Mouse (Mus musculus) embryonic stem cell, embryonic (primary cell): Measurements from ENCODE around the gene Gm9918.

Experiments used
- CTCF ChIA-PET, 4 experiments: fragments of 300-600 bp in 2 of 4; fragments of 350-600 bp in 2 of 4; sonication (Branson Sonifier 250); formaldehyde crosslinking; loops; one replicate each; lab custom pipeline; 2022; ENCODE audit warnings: inconsistent platforms in 2 of 4; lab: Charles Lee
- POLR2A ChIA-PET, 4 experiments: fragments of 300-600 bp in 2 of 4; fragments of 350-600 bp in 2 of 4; sonication (Branson Sonifier 250); formaldehyde crosslinking; loops; one replicate each; lab custom pipeline; 2022; ENCODE audit warnings: antibody characterized with exemption in 4 of 4, inconsistent platforms in 1 of 4; lab: Charles Lee

The Gm9918 gene

GRCm38 (mm10) chr15:102270274-102270960 is at the start of gene Gm9918:
TSS of gene Gm9918 (plus strand) at chr15:102270563.
- ChIA-PET CTCF (interaction anchor here in 3 of 4 experiments (0.6 to 1.8 kb wide), 5 partner anchors 29 to 85 kb away, joined by 3 to 7 read pairs (median 5); no protein-coding TSS in a partner anchor), POLR2A (interaction anchor here (0.7 to 1.8 kb wide), 20 partner anchors 8 to 200 kb away, joined by 3 to 6 read pairs (median 3); partner anchors contain the start of genes Mfsd5 (in 2 of the 4), Csad (in 1 of the 4), Espl1 (in 1 of the 4) and Pcbp2 (in 1 of the 4))

GRCm38 (mm10) chr15:102222386-102222785 is 48.0 kb upstream of the Gm9918 start:
- ChIA-PET CTCF (interaction anchor here in 3 of 4 experiments (0.7 to 1.1 kb wide), 4 partner anchors 8 to 44 kb away, joined by 3 to 4 read pairs (median 4); no protein-coding TSS in a partner anchor), POLR2A (interaction anchor here in 3 of 4 experiments (0.6 to 4.4 kb wide), 9 partner anchors 11 to 117 kb away, joined by 5 to 39 read pairs (median 6); partner anchors contain the start of genes Csad (in 2 of the 3) and Zfp740 (in 1 of the 3))

GRCm38 (mm10) chr15:102224186-102224991 is 46.0 kb upstream of the Gm9918 start:
- CTCF ChIA-PET = interaction anchor here (0.5 to 3.8 kb wide), 136 partner anchors 8 to 1720 kb away, joined by 3 to 109 read pairs (median 4); partner anchors contain the start of genes Csad (in 4 of the 4), Soat2 (in 3 of the 4), Tns2 (in 3 of the 4) and Krt8 (in 2 of the 4)
- POLR2A ChIA-PET = interaction anchor here (0.6 to 5.3 kb wide), 80 partner anchors 9 to 939 kb away, joined by 3 to 40 read pairs (median 5); partner anchors contain the start of genes Csad (in 3 of the 4), Soat2 (in 3 of the 4), Zfp740 (in 3 of the 4) and Mfsd5 (in 2 of the 4)

DNA sequence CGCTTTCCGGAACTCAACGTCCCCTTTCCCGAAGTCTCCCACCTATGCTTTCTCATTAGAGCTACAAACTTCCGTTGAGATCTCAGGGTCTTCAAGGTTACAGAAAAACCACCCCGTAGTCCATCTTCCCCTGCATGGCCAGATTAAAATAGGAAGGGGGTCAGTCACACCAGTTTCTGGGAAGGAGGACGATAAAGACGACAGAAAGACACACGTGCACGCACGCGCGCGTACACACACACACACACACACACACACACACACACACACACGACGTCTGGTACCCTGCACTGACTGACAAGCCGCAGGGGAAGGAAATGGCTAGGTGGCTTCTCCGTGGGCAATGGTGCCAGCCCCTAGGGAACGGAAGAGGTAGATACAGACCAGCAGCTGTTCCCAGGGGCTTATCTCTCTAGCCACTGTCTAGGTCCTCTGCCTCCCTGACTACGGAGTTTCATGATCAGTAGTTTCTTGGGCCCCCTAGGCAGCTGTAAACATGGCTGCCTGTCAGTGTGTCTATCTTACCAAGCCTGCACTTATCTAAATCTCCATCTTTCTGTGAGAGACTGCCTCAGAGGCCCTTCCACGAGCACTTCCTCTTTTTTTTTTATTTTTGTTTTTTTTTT is 45.3 kb upstream of the Gm9918 start:
- ChIA-PET POLR2A (interaction anchor here (0.5 to 5.3 kb wide), 61 partner anchors 9 to 938 kb away, joined by 3 to 40 read pairs (median 6); partner anchors contain the start of genes Csad (in 3 of the 4), Zfp740 (in 3 of the 4), Soat2 (in 2 of the 4) and Tns2 (in 2 of the 4)), CTCF (interaction anchor here (0.5 to 3.8 kb wide), 112 partner anchors 9 to 898 kb away, joined by 3 to 109 read pairs (median 5); partner anchors contain the start of genes Csad (in 4 of the 4), Soat2 (in 3 of the 4), Krt8 (in 2 of the 4) and Spryd3 (in 2 of the 4))

DNA sequence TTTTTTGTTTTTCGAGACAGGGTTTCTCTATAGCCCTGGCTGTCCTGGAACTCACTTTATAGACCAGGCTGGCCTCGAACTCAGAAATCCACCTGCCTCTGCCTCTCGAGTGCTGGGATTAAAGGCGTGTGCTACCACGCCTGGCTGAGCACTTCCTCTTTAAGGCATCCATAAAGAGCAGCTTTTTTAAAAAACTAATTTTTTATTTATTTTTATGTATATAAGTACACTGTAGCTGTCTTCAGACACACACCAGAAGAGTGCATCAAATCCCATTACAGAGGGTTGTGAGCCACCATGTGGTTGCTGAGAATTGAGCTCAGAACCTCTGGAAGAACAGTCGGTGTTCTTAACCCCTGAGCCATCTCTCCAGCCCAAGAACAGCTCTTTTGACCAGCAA is 44.7 kb upstream of the Gm9918 start:
- POLR2A ChIA-PET = interaction anchor here (0.5 to 5.3 kb wide), 20 partner anchors 9 to 236 kb away, joined by 3 to 39 read pairs (median 11); partner anchors contain the start of genes Csad (in 2 of the 4), Zfp740 (in 2 of the 4), Aaas (in 1 of the 4) and Soat2 (in 1 of the 4)
- CTCF ChIA-PET = interaction anchor here (0.6 to 3.8 kb wide), 18 partner anchors 10 to 213 kb away, joined by 3 to 109 read pairs (median 12); partner anchors contain the start of genes Csad (in 1 of the 4), Tns2 (in 1 of the 4) and Zfp740 (in 1 of the 4)

- ChIA-PET CTCF (interaction anchor here in 3 of 4 experiments (0.9 to 1.4 kb wide), 3 partner anchors 9 to 123 kb away, joined by 3 to 5 read pairs (median 5); no protein-coding TSS in a partner anchor), POLR2A (interaction anchor here (0.5 to 3.1 kb wide), 14 partner anchors 9 to 286 kb away, joined by 3 to 10 read pairs (median 4); partner anchors contain the start of genes Map3k12 (in 1 of the 4), Soat2 (in 1 of the 4) and Spryd3 (in 1 of the 4))
Observed at GRCm38 (mm10) chr15:102230408-102231321, 39.7 kb upstream of the Gm9918 start.

- ChIA-PET CTCF (interaction anchor here in 1 of 4 experiments (1.4 kb wide), 1 partner anchor 124 kb away, joined by 5 read pairs; no protein-coding TSS in a partner anchor), POLR2A (interaction anchor here in 3 of 4 experiments (0.7 to 3.2 kb wide), 6 partner anchors 11 to 46 kb away, joined by 3 to 16 read pairs (median 4); no protein-coding TSS in a partner anchor)
Observed at GRCm38 (mm10) chr15:102231748-102232147, 38.6 kb upstream of the Gm9918 start, which contains the start of gene Itgb7. TSS of gene Itgb7 (minus strand) at chr15:102231944.

GRCm38 (mm10) chr15:102232764-102233163 is 37.6 kb upstream of the Gm9918 start:
- CTCF ChIA-PET = interaction anchor here in 3 of 4 experiments (0.7 to 1.3 kb wide), 3 partner anchors 9 to 11 kb away, joined by 3 read pairs; no protein-coding TSS in a partner anchor
- POLR2A ChIA-PET = interaction anchor here in 3 of 4 experiments (0.9 to 4.8 kb wide), 8 partner anchors 8 to 47 kb away, joined by 3 to 39 read pairs (median 6); no protein-coding TSS in a partner anchor

- ChIA-PET CTCF (interaction anchor here in 2 of 4 experiments (0.5 to 2.7 kb wide), 2 partner anchors 9 to 1028 kb away, joined by 3 to 22 read pairs; no protein-coding TSS in a partner anchor), POLR2A (interaction anchor here in 3 of 4 experiments (0.5 to 4.8 kb wide), 19 partner anchors 9 to 437 kb away, joined by 3 to 41 read pairs (median 5); partner anchors contain the start of gene Espl1 (in 1 of the 3))
Observed at GRCm38 (mm10) chr15:102233896-102234295, 36.5 kb upstream of the Gm9918 start.

DNA sequence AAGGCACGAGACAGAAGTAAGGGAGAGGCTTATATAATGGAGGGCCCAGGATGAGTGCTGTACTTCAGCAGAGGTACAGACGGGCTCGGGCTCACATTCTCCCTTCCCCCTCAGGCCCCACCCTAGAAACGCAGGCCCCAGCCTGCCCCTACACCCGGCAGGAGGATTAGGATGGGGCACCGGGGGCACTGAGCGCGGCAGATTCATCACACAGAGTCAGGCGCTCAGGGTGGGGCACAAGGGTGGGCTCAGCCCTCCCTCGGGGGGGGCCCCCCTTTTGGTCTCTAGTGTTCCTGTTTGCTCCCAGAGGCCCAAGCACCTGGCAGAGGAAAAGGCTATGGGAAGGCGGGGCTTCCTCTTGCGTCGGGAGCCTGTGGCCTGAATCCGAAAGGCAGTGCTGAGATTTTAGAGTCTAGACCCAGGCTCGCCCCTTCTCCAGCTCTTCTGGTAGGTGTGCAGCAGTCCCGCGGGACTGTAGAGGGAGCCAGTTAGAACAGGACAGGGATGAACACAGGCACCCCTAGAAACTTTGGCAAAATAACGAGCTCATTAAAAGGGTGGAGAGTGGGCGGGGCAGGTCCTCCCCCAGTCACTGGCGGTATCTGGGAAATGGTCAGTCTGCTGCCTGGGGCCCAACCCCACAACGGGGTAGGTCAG is 34.9 kb upstream of the Gm9918 start:
- ChIA-PET CTCF (interaction anchor here (0.5 to 2.7 kb wide), 24 partner anchors 8 to 1142 kb away, joined by 3 to 24 read pairs (median 4); partner anchors contain the start of genes Gm9918 (in 1 of the 4), Pfdn5 (in 1 of the 4) and Spryd3 (in 1 of the 4)), POLR2A (interaction anchor here (0.6 to 4.8 kb wide), 71 partner anchors 8 to 283 kb away, joined by 3 to 41 read pairs (median 4); partner anchors contain the start of genes Csad (in 2 of the 4), Mfsd5 (in 2 of the 4), Myg1 (in 2 of the 4) and Soat2 (in 2 of the 4))

GRCm38 (mm10) chr15:102238543-102239259 is 31.7 kb upstream of the Gm9918 start:
- ChIA-PET CTCF (interaction anchor here (0.6 to 3.5 kb wide), 23 partner anchors 8 to 235 kb away, joined by 3 to 17 read pairs (median 4); partner anchors contain the start of genes Krt8 (in 1 of the 4) and Zfp740 (in 1 of the 4)), POLR2A (interaction anchor here in 2 of 4 experiments (0.7 to 3.7 kb wide), 15 partner anchors 8 to 432 kb away, joined by 3 to 18 read pairs (median 7); partner anchors contain the start of genes Espl1 (in 2 of the 2), Mfsd5 (in 2 of the 2) and Soat2 (in 1 of the 2))

- POLR2A ChIA-PET = interaction anchor here (0.6 to 4.1 kb wide), 25 partner anchors 8 to 431 kb away, joined by 3 to 30 read pairs (median 4); partner anchors contain the start of genes Mfsd5 (in 3 of the 4), Espl1 (in 2 of the 4), Pfdn5 (in 1 of the 4) and Soat2 (in 1 of the 4)
- CTCF ChIA-PET = interaction anchor here (0.5 to 3.5 kb wide), 37 partner anchors 8 to 235 kb away, joined by 3 to 17 read pairs (median 3); partner anchors contain the start of genes Mfsd5 (in 4 of the 4), Aaas (in 1 of the 4), Gm9918 (in 1 of the 4) and Krt8 (in 1 of the 4)
Observed at GRCm38 (mm10) chr15:102239260-102239590, 31.1 kb upstream of the Gm9918 start.

DNA sequence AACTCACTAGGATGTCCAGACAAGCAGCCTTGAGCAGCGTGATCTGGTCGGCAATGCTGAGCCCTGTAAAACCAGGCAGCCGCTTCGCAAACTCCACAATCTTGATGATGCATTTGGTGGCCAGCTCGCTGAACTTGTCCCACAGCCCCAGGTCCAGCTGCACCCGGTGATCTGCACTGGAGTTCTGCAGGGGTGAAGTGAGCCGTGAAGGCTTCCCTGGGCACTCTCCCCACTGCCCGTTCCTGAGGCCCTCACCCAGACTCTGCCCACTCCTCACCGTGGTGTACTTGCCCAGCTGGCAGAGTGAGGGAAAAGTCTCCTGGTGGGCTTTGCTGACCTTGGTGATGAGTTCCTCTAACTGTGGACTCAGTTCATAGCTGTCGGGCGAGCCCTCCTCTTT is 30.5 kb upstream of the Gm9918 start:
- POLR2A ChIA-PET = interaction anchor here (0.6 to 4.1 kb wide), 39 partner anchors 7 to 431 kb away, joined by 3 to 30 read pairs (median 4); partner anchors contain the start of genes Mfsd5 (in 3 of the 4), Espl1 (in 2 of the 4), Aaas (in 1 of the 4) and Amhr2 (in 1 of the 4)

More for the DNA sequence above, 30.5 kb upstream of the Gm9918 start:
- CTCF ChIA-PET = interaction anchor here (0.5 to 3.5 kb wide), 41 partner anchors 7 to 345 kb away, joined by 3 to 17 read pairs (median 4); partner anchors contain the start of genes Mfsd5 (in 4 of the 4), Aaas (in 1 of the 4), Gm9918 (in 1 of the 4) and Zfp740 (in 1 of the 4)
